4 mouse cellular contexts compared by ENCODE assay signal in genomic region chr7:4879036-4879435, GRCm38 (mm10). TPM values are rescaled to one million over a fixed set of nuclear protein-coding genes. Genes with fewer than 3 reads are reported as not detected.
"Had no signal": no experiment of that assay in that cellular context is flagged by ENCODE, and none has a peak within 500 bp of the region (broad histone marks: within the 10 kb centered on the region; RNA-seq: fewer than 3 reads in every experiment).

No protein-coding gene starts in this region.

RNA-seq across cellular contexts. Expression of gene Isoc2b, which starts 9.0 kb away (rescaled TPM):
- polyA plus RNA-seq: erythroblast, embryonic 14.5 days had no signal

RNA-seq across cellular contexts. Expression of gene Gm36210, which starts 27.3 kb away (rescaled TPM):
- polyA plus RNA-seq: embryonic facial prominence, embryonic 12.5 days; embryonic facial prominence, embryonic 15.5 days; erythroblast, embryonic 14.5 days; gonadal fat pad, adult 2 months had no signal

RNA-seq across cellular contexts. Expression of gene Shisa7, which starts 34.5 kb away (rescaled TPM):
- polyA plus RNA-seq: erythroblast, embryonic 14.5 days had no signal
